Mouse (Mus musculus) cerebellum, postnatal 36 days (tissue): ENCODE results near the gene Mad2l2.
"Not testable (repeated sequence)": the region's sequence is repeated elsewhere in the genome, so short reads cannot be mapped to it uniquely, and the experiment has no call there.

Experiments
- DNase-seq, 2 experiments: peaks; one replicate each; pipeline ENCODE4 v3.0.0; 2021 to 2022; ENCODE audit warnings: mixed read lengths in 2 of 2

Gene Mad2l2

DNA sequence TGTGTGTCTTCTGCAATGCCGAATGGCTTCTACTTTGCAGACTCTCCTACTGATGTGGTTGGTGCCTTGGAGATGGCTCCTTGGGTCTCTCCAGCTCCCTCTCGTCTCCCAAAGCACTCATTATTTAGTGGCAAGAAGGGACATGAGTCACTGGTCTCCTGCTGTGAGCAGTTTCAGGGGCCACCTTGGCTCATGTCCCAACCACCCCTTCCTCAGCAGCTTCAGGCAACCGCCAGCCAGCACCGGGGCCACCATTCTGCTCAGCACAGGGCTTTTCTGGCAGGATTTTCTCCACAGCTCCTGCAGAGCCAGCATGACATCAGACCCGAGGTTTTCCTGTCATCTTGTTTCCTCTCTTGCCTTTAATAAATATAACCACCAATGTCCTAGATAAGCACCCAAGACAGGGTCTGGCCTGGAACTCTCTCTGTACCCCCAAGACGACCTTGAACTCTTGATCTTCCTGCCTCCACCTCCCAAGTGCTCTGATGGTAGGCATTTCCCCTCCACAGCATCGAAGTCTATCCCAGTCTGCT, 21.6 kb upstream of the Mad2l2 start:
- no peak for DNase-seq

DNA sequence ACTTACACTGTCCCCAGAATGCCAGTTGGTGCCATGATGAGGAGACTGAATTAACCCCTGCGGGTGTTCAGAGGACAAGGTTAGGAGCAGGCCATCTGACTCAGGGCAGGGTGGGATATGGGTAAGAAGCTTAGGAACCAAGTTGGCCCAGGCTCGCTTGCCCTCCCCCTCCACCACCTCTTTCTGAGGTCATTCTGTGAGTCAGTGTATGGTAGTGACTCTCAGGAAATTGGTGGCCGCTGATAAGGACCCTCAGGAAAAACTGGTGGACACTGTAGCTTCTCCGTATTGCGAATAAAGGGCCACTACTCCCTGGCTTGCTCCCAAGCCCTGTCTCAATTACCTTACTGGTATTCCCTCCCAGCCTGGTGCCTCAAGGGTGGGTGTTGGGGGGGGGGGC, 21.0 kb upstream of the Mad2l2 start:
- DNase-seq = no peak

DNA sequence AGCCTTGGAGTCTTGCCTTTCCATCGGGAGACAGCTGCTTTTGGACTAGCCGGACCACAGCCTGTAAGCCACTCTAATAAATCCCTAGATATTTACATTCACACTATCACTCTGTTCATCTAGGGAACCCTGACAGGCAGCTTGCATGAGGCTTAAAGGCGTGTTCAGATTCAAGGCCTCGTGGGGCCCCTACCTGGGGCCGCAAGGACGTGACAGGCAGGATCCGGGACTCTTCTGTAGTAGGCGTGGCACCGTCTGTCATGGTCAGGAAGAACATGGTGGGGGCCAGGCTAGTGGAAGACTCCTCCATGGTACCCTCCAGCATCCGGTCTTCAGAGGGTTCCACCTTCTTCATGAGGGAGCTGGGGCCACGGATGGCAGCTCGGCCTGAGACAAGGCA, 17.7 kb upstream of the Mad2l2 start:
- DNase-seq = no peak

DNA sequence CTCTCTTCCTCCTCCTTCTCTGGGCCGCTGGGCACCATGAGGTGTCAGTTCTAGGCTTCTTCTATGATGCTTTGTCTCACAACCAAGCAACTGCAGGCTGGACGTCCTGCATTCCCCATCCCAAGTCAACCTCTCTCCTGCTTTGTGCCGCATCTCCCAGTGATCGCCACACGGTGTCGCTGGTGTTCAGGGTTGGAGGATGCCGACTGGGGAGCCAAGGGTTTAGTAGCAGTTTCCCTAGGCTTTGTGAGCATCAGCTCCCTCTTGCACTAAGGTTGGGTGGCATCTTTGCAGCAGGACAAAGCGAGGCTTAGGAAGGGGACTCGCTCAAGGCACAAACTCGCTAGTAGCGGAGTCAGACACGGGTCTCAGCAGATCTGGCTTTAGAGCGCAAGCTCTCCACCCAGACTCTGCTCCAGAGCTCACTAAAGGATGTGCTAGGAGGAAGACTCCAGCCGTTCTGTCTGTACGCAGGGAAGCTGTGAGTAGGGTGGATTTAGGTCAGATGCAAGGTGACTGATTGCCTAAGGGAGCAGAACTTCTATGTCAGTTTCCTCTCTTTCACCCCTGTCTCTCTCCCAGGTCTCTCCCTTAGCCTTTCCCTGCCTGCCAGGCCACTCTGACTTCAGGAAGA, 15.3 kb upstream of the Mad2l2 start:
- DNase-seq = peak; percentile 88

DNA sequence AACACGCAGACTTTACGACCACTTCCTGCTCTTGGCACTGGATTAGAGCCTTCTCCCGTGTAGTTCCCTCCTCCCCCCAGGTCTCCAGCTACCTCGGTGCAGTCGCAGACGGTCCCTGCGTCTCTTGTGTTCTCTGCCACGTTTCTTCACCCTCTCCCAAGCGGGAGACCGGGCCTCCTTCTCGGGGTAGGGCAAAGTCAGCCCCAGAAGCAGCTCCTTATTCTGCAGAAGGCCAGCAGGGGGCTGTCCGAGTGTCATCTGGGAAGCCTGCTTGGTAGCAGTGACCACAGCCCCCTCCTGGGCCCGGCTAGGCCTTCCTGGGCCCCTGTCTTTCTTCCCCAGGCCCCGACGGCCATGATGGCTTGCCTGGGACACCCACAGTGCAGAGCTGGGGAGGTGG, 14.7 kb upstream of the Mad2l2 start:
- peak in 1 of 2 experiments; percentile 33 for DNase-seq

DNA sequence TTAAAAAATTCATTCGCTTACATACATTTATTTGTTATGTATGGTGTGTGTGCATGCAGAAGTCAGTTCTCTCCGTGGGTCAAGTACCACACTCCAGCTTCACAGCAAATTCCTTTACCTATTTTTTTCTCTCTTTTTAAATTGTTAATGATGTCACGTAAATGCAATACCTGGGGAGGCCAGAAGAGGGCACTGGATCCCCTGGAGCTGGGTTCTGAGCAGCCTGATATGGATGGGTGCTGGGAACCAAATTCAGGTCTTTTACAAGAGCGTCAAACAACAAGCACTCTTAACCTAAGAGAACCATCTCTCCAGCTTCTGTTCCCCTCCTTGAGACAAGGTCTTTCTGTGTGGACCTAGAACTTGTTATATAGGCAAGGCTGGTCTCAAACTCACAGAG, 13.5 kb upstream of the Mad2l2 start:
- no peak for DNase-seq

DNA sequence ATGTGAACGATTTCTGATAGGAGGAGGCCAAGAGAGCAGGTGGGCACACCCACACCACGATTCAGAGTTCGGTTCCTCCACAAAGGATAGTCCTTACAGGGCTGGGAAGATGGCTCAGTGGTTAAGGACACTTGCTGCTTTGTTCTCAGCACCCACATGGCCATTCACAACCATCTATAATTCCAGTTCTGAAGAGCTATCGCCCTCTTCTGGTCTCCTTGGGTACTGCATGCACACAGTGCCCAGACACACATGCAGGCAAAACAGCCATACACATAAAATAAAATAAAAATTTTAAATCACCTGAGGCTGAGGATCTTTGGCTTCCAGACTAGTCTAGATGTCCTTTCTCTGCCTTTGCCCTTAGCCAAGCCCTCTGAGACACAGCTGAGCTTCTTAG, 12.8 kb upstream of the Mad2l2 start:
- DNase-seq = no peak

DNA sequence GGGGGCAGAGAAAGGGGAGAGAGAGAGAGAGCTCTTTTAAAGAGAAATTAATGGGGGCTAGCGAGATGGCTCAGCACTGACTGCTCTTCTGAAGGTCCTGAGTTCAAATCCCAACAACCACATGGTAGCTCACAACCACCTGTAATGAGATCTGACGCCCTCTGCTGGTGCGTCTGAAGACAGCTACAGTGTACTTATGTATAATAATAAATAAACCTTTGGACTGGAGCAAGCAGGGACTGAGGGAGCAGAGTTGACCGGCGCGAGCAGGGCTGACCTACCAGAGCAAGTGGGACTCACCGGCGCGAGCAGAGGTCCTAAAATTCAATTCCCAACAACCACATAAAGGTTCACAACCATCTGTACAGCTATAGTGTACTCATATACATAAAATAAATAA, 10.6 kb upstream of the Mad2l2 start:
- DNase-seq = not testable (repeated sequence)

DNA sequence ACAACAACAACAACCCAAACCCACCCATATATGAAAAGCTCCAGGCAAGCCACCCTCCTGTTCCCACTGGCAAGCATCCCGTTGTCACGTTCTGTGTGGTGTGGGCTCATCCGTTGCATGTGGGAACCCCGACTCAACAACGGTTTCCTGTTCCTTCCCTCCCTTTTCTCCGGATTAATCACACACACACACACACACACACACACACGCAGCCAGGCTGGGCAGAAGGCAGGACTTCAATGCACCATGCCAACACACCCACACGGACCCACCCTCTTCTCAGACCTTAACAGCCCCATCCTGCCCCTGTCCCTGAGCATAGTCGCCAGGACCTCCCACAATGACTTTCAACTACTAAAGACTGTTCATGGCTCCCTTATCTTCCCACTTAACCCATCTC, 9.6 kb upstream of the Mad2l2 start:
- DNase-seq = no peak

DNA sequence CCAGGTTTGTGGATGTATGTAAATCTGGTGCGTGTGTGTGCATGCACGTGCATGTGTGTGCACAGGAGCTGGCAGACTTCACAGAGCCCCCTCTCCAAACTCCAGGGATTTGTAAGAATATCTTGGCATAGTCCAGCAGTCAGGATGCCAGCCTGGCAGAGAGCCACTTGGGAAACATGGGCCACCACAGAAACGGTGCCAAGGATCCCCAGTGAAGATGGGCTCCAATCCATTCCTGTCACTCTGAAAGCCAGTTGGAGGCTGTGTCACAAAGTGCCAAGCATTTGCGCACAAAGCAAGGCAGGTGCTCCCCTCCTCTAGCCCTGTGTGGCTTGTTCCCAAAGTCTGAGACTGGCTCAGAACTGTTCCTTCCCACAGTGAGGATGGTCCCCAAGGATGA, 8.8 kb upstream of the Mad2l2 start:
- peak; percentile 72 to 73 for DNase-seq

DNA sequence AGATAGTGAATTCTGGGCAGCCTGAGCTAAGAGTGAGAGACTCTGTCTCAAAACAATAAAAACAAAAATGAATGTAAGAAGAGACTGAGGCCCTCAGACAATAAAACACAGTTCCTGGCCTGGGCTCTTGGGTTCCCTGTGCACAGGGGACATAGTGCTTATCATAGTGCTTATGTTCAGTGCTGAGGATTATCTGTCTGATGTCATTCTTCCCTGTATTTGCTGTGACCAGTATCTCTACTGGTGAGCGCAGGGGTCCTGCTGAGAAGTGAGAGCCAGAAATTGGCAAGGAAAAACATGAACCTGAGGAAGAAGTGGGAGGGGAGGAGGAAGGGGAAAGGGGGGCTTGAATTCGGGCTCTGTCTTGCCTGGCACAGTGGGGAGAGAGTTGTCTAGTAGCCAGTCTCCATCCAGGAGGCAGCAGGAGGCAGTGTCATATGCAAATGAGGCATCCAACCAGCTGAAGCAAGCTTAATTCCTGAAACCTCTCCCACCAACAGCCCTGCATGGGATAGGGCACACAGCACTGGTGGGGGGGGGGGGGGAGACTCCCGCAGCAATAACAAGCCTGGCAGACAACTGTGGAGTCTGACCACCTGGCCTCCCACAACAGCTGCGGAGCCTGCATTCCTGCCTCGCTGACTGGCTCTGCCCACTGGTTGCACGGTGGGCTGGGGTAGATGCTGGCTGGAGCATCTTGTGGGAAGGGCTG, 8.0 kb upstream of the Mad2l2 start:
- DNase-seq = no peak

DNA sequence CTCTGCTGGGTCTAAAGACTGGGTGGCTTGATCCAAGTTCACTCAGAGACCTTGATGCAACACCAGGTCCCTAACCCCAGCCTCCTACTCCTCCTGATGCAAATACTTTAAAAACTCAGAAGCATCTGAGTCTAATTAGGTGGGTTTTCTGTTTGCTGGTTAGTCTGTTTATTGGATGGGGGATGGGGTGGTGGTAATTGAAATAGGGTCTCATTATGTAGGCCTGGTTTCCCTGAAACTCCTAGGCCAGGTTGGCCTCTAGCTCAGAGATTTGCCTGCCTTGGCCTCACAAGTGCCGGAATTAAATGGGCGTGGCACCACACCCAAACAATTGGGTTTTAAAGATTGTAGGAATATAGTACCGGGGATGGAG, 7.5 kb upstream of the Mad2l2 start:
- no peak for DNase-seq

DNA sequence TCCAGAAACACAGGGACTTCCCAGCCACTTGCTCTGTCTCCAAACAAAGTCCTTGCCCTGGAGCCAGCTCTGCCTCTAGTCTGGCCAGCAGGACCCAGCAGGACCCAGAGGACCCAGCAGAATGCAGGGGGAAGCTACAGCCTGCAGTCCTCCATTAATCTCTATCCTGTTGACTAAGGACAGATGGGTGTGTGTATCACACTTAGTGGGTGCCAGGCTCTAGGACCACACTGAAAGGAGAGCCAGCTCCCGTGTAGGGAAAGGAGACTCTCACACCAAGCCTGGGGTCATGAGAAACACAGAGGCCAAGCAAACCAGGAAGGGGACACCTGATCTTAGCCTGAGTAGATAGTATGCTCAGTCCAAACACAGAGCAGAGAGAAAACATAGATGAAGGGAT, 1.9 kb upstream of the Mad2l2 start:
- DNase-seq = no peak

DNA sequence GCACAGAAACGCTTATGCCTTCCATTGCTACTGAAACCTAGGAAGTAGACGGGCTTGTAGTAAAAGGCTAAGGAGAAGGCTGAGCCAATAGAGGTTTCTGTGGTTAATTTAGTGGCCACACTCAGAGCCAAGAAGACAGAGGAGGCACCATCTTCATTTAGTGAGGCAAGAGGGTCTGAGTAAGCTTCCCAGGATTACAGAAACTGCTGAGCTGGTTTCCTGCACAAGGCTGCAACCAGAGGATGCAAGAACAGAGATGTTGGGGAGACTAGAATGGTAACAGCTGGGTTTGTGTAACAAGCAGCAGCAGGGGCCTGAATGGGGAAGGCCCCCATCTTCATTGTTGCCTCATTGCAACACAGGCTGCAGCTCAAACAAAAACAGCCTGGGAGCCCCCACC, 1.5 kb upstream of the Mad2l2 start:
- no peak for DNase-seq

DNA sequence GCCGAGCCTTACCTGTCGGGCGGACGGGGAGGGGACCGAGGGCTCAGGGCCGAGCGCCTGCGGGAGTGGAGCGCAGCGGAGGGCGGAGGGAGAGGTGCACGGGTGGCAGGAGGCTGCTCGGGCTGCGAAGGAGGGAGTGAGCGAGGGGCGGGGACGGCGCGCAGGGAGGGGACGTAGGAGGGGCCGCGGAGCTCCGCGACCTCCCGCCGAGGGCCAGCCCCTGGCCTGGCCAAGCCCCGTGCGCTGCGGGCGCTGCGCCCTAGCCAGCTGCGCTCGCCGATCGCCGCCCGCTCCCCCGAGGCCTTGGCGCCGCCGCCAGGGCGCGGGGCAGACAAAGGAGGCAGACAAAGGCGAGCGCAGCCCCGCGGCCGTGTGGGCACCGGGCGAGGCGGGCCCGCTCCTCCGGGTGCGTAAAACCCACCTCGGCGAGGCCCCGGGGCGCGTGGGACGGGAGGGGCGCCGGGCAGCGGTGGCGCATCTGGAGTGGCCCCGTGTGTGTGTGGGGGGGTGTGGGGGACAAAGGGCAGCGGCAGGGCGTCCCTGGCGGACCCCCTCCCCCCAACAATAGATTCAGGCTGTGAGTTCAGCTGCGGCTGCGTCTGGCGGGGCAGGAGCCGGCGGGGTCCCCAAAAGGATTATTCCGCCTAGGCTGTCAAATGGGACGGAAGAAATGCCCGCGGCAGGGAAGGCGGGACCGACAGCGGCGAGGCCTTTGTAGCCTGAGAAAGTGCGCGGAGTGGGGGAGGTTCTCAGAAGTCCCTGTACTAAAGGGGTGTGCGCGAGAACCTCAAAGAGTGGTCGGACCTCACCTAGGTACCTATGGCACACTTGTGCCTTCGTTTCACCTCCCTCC, 603 bp downstream of the Mad2l2 start, which contains the start of gene Draxin:
Draxin (minus strand) TSS at position 138 of the 853 bp plus-strand sequence.
- no peak for DNase-seq

DNA sequence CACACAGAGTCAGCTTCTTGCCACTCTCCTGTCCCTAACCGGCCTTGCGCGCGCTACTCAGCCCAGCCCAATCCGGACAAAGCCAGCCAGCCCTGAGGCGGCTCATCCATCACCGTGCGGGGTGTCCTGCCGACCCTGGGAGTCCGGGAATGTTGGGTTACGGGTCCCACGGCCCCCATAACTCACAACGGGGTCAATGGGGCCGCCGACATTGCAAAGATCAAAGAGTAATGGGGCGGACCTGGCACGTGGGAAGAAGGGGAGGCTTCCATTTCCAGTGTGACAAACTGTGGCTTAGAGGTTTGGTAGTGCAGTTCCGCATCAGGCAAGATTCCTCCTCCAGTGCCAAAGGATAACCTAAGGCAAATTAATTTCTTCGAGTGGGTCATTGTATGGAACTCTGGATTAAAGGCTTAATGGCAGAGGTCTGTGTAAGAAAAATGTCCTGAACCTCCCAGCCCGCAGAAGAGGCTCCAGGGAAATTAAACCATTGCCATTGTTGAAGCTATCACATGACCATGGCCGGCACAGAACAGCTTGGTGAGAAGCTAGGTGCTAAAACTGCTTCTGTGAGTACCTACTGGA, 1.4 kb downstream of the Mad2l2 start:
- DNase-seq = no peak

DNA sequence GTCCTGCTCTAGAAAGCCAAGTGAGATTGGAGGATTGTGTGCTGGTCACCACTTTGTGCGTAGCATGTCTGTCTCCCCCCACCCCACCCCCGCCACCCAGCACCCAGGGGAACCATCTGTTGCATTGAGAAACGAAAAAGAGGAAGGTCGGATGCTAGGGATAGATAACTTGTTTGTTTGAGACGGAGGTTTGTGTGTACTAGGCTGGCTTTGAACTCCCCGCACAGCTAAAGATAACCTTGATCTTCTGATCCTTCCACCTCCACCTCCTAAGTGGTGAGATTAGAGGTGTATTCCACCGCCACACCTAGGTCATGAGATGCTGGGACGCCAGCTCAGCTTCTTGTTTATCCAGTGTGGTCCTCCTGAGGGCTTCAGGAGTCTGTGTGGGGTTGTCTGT, 4.8 kb downstream of the Mad2l2 start:
- DNase-seq = no peak

DNA sequence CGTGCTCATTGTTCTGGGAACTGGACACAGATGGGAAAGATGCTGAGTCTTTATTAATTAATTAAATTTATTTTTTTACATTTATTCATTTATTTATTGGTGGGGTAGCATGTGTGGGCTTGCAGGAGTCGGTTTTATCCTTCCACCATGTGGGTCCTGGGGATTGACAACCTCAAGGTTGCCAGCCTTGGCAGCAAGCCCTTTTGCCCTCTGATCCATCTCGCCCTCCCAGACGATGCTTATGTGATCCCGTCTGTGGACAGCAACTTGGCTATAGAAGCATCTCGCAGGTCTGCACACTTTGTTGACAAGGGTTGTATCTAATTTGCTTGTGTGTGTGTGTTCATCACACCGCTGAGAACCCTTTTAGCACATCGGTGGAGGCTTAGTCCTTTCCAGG, 7.3 kb downstream of the Mad2l2 start:
- DNase-seq = no peak

DNA sequence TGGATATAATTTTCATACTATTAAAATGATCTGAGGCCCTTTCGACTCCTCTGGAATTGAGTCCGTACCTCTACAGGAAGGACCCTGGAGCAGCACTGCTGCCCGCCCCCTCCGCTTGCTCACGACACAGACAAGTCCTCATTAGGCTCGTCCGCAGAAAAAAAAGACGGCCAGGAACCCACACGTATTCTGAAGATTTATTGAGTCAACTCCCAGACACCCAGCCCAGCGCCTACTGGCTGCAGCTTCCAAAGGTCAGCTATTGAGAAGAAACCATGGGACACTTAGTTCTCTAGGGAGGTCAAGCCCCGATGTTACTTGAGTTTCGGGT, 9.5 kb downstream of the Mad2l2 start:
- no peak for DNase-seq

DNA sequence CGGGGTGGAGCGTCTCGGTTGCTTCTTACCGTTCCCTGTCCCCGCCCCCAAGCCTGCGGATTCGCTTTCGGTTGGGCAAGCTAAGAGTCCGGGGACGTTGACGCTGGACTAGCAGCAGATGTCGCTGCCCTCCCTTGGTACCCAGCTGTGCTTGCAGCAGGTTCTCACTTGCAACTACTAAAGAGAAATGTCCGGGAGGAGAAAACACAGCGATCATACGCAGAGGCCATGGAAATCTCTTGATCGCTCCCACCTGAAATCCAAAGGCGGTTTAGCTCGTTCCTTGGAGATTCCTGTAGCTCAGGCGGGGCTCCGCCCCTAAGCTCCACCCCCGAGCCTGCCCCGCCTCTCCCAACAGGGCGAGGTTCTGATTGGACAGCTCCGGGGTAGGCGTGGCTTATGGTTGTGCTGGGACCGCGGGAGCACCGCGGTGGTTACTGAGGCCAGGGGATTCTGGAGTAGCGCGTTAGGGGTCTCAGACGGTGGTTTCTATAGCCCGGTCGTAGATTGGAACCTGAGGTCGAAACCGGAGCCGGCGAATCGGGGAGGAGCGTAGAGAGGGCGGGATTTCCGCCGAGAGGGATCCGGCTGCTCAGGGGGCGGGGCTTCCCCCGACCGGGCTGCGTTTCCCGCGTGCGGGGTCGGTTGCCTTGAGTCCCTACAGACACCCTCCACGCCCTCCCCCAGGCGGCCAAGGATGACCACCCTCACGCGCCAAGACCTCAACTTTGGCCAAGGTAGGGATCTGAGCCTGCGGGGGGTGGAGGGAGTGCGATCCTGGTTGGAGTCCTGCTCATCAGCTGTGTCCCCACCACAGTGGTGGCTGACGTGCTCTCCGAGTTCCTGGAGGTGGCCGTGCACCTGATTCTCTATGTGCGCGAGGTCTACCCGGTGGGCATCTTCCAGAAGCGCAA, 10.2 kb downstream of the Mad2l2 start:
- peak; percentile 89 to 95 for DNase-seq

DNA sequence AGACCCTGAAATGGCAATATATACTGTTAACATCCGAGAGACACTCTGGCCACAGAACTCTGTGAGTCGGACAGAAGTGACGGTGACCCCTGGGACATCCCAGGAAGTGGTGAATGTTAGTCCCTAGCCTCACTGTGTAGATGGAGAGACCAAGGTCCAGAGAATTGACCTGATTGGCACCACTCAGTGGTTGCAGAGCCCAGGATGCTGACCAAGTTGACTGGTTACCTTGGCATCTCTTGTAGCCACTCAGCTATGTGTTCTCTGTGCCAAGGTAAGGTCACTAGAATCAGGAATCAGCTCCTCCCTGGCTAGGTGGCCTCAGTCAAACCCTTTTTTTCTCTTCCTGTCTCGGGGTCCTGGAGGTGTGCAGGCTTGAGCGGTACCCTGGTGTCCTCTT, 13.5 kb downstream of the Mad2l2 start:
- DNase-seq = no peak

DNA sequence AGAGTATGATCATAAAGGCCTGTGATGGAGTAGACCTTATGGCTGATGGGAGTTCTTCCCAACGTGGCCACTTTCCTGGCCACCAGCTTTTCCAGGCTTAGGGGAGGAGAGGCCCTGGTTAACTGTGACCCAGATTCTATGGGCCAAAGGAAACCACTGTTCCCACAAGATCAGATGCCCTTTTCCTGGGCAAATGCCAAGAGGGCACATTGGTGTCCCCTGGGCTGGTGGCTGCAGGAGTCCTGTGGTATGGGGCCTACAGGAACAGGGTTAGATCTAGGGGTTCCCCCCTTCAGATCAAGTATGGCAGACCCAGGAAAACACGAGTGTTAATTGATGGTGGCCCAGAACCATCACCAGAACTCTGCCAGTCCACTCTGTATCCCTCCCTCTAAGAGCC, 17.5 kb downstream of the Mad2l2 start:
- no peak for DNase-seq
